Mouse (Mus musculus): Measurements from ENCODE around the gene Flnb.

- TF ChIP-seq CTCF (conservative IDR thresholded peaks at IDR 0.05; ENCODE audit: insufficient read depth, insufficient read length, low read depth, low read length) (no peak), POLR2A (IDR thresholded peaks at IDR 0.05; ENCODE audit: low read depth, low read length) (no peak)
Measured at GRCm38 (mm10) chr14:7896699-7897098, 78.9 kb downstream of the Flnb start.
